Mouse (Mus musculus): ENCODE data around the gene Rad51d.
"Not testable (repeated sequence)": the region's sequence is repeated elsewhere in the genome, so short reads cannot be mapped to it uniquely, and the experiment has no call there.

The Rad51d gene

GRCm38 (mm10) chr11:82890342-82890762, at the start of gene Rad51d:
Rad51d (minus strand) TSS chr11:82890614.
- peak; percentile 90 for DNase-seq (ENCODE audit: low spot score)

DNA sequence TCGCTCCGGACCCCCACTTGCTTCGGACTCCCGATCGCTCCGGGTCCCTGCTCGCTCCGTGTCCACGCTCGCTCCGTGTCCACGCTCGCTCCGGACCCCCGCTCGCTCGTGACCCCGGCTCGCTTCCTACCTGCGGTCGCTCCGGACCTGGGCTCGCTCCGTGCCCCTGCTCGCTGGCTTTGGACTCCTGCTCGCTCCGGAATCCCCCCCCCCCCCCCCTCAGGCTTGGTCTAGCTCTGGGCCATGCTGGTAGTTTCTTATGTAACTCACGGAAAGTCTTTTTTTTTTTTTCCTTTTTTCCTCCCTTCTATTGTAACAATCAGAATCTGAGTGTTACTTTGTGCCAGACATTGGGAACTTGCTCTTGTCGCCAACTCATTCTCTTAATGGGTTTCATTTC, 42.8 kb upstream of the Rad51d start:
- no peak for DNase-seq (ENCODE audit: low spot score)

DNA sequence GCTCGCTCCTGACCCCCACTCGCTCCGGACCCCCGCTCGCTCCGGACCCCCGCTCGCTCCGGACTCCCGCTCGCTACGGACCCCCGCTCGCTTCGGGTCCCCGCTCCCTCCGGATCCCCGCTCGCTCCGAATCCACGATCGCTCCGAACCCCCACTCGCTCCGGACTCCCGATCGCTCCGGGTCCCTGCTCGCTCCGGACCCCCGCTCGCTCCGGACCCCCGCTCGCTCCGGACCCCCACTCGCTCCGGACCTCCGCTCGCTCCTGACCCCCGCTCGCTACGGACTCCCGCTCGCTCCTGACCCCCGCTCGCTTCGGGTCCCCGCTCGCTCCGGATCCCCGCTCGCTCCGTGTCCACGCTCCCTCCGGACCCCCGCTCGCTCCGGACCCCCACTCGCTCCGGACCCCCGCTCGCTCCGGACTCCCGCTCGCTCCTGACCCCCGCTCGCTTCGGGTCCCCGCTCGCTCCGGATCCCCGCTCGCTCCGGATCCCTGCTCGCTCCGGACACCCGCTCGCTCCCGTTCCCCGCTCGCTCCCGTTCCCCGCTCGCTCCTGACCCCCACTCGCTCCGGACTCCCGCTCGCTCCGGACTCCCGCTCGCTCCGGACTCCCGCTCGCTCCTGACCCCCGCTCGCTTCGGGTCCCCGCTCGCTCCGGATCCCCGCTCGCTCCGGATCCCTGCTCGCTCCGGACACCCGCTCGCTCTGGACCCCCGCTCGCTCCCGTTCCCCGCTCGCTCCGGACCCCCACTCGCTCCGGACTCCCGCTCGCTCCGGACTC, 41.4 kb upstream of the Rad51d start:
- not testable (repeated sequence) for DNase-seq (ENCODE audit: low spot score)

GRCm38 (mm10) chr11:82931161-82931560, 40.7 kb upstream of the Rad51d start:
- DNase-seq (ENCODE audit: low spot score) = not testable (repeated sequence)

DNA sequence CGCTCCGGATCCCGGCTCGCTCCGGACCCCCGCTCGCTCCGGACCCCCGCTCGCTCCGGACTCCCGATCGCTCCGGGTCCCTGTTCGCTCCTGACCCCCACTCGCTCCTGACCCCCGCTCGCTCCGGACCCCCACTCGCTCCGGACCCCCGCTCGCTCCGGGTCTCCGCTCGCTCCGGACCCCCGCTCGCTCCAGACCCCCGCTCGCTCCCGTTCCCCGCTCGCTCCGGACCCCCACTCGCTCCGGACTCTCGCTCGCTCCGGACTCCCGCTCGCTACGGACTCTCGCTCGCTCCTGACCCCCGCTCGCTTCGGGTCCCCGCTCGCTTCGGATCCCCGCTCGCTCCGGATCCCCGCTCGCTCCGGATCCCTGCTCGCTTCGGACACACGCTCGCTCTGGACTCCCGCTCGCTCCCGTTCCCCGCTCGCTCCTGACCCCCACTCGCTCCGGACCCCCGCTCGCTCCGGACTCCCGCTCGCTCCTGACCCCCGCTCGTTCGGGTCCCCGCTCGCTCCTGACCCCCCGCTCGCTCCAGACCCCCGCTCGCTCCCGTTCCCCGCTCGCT, 40.1 kb upstream of the Rad51d start:
- not testable (repeated sequence) for DNase-seq (ENCODE audit: low spot score)

GRCm38 (mm10) chr11:82929633-82929950, 39.2 kb upstream of the Rad51d start:
- no peak for DNase-seq (ENCODE audit: low spot score)

GRCm38 (mm10) chr11:82928897-82929632, 38.7 kb upstream of the Rad51d start:
- no peak for DNase-seq (ENCODE audit: low spot score)

DNA sequence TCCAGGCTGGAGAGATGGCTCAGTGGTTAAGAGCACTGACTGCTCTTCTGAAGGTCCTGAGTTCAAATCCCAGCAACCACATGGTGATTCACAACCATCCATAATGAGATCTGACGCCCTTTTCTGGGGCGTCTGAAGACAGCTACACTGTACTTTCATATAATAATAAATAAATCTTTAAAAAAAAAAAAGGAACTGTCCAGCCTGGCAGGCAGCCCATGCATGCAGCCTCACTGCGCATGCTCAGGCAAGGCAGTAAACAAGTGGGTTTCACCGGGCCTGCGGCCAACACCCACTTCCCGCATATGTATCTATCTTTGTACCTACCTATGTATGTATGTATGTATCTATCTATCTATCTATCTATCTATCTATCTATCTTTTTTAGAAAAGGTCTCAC, 33.5 kb upstream of the Rad51d start:
- DNase-seq (ENCODE audit: low spot score) = not testable (repeated sequence)

DNA sequence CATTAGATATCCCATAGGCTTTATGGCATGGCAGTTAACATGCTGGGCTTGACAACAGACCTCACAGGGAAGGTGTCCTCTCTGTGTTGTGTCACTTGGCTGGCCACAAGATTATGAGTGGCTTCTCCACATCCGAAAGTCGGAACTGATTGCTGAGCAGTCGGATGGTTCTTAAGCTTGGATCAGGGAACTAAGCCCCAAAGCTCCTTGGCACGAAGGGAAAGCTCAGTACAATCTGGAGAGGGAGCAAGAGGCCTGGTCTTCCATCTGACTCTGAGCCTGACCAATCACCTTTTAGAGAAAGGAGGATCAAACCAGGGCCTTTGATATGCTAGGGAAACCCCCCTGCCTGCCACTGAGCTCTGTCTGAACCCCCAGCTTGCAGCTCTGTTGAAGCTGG, 31.3 kb upstream of the Rad51d start:
- DNase-seq (ENCODE audit: low spot score) = no peak

- DNase-seq (ENCODE audit: low spot score) = no peak
Measured at GRCm38 (mm10) chr11:82920768-82921167, 30.4 kb upstream of the Rad51d start.

GRCm38 (mm10) chr11:82914711-82915352, 24.4 kb upstream of the Rad51d start:
- DNase-seq (ENCODE audit: low spot score) = peak; percentile 38

DNA sequence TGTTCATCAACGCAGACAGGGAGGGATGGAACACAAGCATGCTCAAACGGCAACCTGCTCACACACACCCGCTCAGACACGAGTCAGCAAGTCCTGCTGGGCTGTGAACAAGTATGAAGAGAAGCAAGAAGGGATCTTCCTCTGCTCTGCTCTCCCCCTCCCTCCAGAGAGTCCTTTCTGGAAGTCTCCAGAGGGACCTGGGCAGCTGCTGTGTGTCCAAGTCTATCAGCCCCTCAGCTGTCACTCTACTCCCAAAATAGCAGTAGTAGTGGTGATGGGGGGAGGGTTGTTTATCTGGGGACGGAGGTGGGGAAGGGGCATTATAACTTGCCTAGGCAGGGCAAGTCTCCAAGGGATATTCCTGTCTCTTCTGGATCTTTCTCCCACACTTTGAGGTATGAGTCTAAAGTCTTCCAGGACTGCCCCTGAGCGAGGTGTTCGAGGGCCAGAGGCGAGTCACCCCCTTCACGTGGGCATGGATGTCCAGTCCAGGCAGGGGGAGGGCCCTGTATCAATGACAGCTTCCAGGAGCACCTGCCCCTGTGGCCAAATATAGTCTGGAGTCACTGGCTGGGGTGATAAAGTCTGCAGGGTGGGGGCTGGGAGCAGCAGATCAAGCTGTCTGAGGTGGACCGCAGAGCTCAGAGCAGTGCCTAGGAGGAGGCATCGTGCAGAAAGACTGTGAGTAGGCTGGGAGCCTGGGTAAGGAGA, 20.4 kb upstream of the Rad51d start:
- DNase-seq (ENCODE audit: low spot score) = no peak

DNA sequence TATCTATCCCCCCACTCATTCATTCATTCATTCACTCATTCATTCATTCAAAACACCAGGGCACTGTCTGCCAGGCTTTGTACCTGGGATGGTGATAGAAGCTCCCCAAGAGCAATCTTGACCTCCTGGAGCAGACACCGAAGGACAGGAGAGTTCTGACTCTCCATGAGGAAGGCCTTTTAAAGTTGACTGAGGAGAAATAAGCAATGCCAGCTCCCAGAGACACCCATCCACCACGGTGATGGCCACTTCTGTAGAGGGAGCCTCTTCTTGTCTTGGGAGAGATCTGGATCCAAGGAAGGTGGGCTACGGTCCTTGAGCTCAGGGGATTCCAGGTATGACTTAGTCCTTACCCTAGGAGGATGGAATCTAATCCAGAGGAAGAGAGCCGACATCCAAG, 19.8 kb upstream of the Rad51d start, which contains the start of gene Unc45b:
Gene Unc45b, plus strand, starts transcription at position 301 of the 400 bp plus-strand sequence.
- DNase-seq (ENCODE audit: low spot score) = no peak

GRCm38 (mm10) chr11:82908608-82908989, 18.2 kb upstream of the Rad51d start:
- no peak for DNase-seq (ENCODE audit: low spot score)

DNA sequence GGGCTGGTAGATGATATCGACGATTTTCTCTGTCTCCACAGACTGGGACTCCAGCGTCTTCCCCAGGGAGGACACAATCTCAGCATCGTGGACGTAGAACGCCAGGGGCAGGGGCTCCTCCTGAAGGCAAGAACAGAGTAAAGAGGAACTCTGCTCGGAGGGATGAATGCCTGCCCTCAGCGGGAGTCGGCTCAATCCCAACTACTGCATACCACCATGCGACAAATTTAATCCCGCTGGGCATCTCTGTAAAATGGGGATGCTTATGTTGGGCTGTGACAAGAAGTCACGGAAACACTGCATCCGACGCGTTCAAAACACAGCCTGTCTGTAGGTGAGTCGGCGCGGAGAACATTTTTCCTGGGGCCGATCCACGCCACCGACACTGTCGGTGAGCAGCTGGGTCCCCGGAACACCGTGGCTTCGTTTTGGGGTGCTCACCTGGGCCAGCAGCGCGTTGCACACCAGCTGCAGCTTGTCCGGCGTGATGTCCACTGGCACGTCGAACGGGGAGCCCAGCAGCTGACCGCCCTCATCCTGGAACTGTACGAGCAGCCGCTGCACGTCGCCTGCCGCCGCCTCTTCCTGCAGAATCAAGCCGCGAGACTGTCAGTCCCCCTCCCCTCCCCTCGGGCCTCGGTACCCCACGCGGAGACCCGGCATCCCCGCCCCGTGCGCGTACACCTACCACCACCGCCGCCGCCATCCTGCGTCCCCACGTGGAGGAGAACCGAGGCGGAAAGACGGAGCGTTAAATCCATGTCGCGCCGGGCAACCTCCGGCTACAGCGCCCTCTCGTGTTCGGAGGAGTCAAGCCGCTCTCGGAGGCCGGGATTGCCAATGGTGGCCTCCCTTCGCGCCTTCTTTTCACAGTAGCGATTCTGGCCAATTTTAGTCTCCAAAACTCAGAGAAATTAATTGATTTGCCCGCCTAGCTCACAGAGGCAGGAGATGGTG, 17.5 kb upstream of the Rad51d start, which contains the start of gene Nle1:
Gene Nle1, minus strand, starts transcription at position 761 of the 957 bp plus-strand sequence.
- DNase-seq (ENCODE audit: low spot score) = peak; percentile 93

DNA sequence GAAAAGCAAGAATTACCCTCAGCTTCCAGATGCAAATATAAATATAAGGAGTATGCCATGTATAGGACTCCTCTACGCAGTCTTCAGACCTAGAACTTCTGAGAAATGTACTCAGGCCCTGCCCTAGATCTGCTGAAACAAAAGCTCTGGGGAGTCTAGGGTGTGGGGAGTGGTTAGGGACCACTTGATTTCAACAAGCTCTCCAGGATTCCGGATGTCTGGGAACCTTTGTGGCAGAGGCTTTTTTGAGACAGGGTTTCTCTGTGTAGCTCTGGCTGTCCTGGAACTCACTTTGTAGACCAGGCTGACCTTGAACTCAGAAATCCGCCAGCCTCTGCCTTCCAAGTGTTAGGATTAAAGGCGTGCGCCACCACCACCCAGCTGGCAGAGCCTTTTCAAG, 15.4 kb upstream of the Rad51d start:
- no peak for DNase-seq (ENCODE audit: low spot score)

GRCm38 (mm10) chr11:82904952-82905351, 14.5 kb upstream of the Rad51d start:
- DNase-seq (ENCODE audit: low spot score) = no peak

DNA sequence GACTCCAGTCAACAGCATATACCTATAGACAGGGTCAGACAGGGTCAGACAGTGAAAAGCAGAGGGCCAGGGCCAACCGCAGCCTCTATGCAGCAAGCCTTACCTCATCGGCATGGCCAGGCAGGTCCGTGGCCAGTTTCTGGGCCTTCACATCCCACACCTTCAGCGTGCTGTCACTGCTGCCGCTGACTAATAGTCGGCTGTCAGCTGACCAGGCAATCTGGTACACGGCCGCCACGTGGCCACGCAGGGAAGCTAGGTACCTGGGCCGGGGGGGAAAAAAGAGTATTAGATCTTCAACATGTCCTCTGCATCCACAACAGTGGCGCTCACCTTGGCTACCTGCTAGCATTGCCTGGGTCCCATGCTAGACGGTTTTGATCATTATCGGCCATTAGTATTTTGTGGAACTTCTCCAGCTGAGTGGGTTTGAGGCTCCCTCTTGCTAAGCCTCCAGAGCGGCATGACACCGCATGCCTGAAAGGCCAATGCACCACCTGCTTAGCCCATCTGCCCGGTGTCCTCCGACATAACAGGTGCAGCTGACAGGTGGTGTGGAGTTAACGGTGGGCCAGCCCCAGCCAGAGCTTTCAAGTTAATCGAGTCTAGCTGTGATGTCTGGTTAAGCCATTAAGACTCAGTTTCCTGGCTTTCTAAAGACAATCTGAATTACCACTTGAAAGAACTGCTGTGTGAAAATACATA, 11.3 kb upstream of the Rad51d start:
- DNase-seq (ENCODE audit: low spot score) = no peak

DNA sequence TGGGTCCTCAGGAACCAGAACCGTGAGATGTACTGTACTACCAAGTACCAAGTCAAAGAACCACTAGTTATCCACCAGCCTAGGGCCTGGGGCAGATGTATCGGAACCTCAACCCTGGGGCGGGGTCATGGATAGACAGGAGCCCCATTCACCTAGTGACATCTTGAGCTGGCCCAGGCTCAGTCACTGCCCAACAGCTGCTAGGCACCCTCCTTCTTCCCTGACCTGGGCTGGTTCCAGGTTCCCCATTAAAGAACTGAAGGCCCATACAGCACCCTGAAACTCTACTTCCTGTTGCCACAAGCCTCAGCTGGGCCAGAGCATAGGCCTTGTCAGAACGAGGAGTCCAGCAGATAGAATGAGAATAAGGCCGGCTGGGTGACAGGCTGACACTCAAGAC, 9.3 kb upstream of the Rad51d start:
- DNase-seq (ENCODE audit: low spot score) = no peak

DNA sequence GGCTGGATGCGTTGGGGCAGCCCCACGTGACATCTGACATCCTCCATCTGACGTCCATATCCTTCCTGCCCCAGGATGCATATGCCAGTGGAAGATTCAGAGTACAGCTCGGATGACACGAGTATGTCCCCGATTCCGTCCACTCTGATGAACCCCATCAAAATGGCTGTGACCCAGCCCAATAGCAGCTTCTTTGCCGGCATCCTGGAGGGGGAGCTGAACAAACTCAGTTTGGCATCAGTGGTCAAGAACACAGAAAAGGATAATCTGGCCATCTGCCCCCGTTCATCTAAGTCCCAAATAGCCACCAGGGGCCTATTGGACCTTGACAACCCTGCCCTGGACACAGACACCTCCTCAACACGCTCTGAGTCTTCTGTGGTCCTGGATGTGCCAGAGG, 7.1 kb upstream of the Rad51d start:
- no peak for DNase-seq (ENCODE audit: low spot score)
